Mouse (Mus musculus) heart, embryonic 15.5 days (tissue): ENCODE results near the gene Gns. TPM values are rescaled to one million over a fixed set of nuclear protein-coding genes. Genes with fewer than 3 reads are reported as not detected.
A peak's percentile ranks its signal among the peaks of the same experiment; 100 is the strongest.

Source experiments
- ATAC-seq: fragments of 200-750 bp; cut with Nextera tagmentation; replicated peaks from 2 replicates; pipeline ENCODE4 v1.8.0; 2017; ENCODE audit warnings: low read depth, moderate TSS enrichment; ENCODE audit not compliant: insufficient number of reproducible peaks, insufficient read depth, low FRiP score
- H3K27ac ChIP-seq: fragments of 300-500 bp; sonication (generic); 2 replicates; pipeline ENCODE4 v1.5.1; 2015; ENCODE audit warnings: mild to moderate bottlenecking, inconsistent platforms
- H3K27me3 ChIP-seq: fragments of 300-500 bp; sonication (generic); 2 replicates; pipeline ENCODE4 v1.6.1; 2015; ENCODE audit warnings: inconsistent platforms
- H3K36me3 ChIP-seq: fragments of 300-500 bp; sonication (generic); 2 replicates; pipeline ENCODE4 v1.6.1; 2015; ENCODE audit warnings: mild to moderate bottlenecking, inconsistent platforms
- H3K4me1 ChIP-seq: fragments of 300-500 bp; sonication (generic); replicated peaks from 2 replicates; pipeline ENCODE4 v1.6.1; 2015; ENCODE audit warnings: inconsistent platforms
- H3K4me2 ChIP-seq: fragments of 300-500 bp; sonication (generic); 2 replicates; pipeline ENCODE4 v1.6.1; 2015; ENCODE audit warnings: inconsistent platforms, mild to moderate bottlenecking, moderate library complexity
- H3K4me3 ChIP-seq: fragments of 300-500 bp; sonication (generic); 2 replicates; pipeline ENCODE4 v1.5.1; 2015; ENCODE audit warnings: mild to moderate bottlenecking, inconsistent platforms
- H3K9ac ChIP-seq: fragments of 300-500 bp; sonication (generic); 2 replicates; pipeline ENCODE4 v1.6.1; 2015; ENCODE audit warnings: mild to moderate bottlenecking, inconsistent platforms
- H3K9me3 ChIP-seq: fragments of 300-500 bp; sonication (generic); replicated peaks from 2 replicates; pipeline ENCODE4 v1.6.1; 2016; ENCODE audit warnings: inconsistent platforms
- WGBS: fragments of 180-500 bp; shearing (Covaris S2); methylation state at CpG from one replicate; pipeline ENCODE4 v1.1.7; 2015; ENCODE audit warnings: mixed read lengths; 5-methylcytosine and 5-hydroxymethylcytosine counted together
- polyA plus RNA-seq: library from polyadenylated mRNA; unstranded; fragments of >200 nt; fragmentation: Nextera tagmentation; extraction: Ambion mirVana; gene quantifications from 2 replicates; pipeline ENCODE4 v1.2.1, GENCODE M21; 2015

Gns gene
- polyA plus RNA-seq, 1 experiment from 2014 or later, result 28.6 TPM

DNA sequence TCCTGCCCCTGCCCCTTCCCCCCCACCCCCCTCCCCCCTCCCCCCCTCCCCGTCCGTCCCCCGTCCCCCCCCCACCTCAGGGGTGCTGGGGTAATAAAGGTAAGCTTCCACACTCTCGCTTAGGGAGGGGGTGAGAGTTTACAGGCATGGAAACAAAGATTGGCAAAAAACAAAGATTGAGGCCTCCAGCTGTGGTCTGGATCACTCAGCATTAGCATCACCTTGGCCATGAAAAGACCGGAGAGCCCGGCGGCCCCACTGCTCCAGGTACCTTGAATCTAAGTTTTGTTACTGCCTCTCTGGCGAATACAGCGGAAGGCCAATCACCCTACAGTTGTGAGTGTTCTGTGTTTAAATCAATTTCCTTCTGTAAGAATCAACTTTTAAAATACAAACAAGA is 39.1 kb downstream of the Gns start:
- no peak for ATAC-seq
- Histone ChIP-seq H3K27me3 (no peaks in the 10 kb centered on the region), H3K4me3 (no peak overlapping the region), H3K27ac (no peak overlapping the region), H3K36me3 (no peaks in the 10 kb centered on the region), H3K4me1 (no peaks in the 10 kb centered on the region), H3K9ac (no peak overlapping the region), H3K9me3 (no peaks in the 10 kb centered on the region), H3K4me2 (no peak overlapping the region)
- WGBS, result 76% methylated on average over 5 of the region's 9 CpGs

DNA sequence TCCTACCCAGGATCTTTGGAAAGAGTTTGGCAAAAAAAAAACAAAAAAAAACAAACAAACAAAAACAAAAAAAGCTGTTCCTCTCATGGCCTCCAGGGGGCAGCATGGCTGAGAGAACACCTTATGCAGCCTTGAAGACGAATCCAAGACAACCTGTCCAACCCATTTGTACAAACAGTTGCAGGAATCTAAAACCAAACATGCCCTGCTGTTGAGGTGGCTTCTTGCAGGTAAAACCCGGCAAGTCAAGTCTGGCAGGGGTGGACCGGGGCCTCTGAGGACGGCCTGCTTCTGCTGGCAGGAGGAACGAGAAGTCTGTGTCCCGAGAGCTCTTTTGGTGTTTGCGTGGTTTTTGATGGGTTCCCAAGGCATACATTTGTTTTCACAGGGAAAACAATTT is 44.8 kb downstream of the Gns start:
- Histone ChIP-seq H3K9ac (no peak overlapping the region), H3K4me3 (no peak overlapping the region), H3K4me1 (no peaks in the 10 kb centered on the region), H3K27me3 (no peaks in the 10 kb centered on the region), H3K27ac (no peak overlapping the region), H3K36me3 (peaks cover 20% of the 10 kb centered on the region), H3K4me2 (no peak overlapping the region), H3K9me3 (no peaks in the 10 kb centered on the region)
- 68% methylated on average over 7 of the region's 7 CpGs for WGBS
- ATAC-seq, result no peak

DNA sequence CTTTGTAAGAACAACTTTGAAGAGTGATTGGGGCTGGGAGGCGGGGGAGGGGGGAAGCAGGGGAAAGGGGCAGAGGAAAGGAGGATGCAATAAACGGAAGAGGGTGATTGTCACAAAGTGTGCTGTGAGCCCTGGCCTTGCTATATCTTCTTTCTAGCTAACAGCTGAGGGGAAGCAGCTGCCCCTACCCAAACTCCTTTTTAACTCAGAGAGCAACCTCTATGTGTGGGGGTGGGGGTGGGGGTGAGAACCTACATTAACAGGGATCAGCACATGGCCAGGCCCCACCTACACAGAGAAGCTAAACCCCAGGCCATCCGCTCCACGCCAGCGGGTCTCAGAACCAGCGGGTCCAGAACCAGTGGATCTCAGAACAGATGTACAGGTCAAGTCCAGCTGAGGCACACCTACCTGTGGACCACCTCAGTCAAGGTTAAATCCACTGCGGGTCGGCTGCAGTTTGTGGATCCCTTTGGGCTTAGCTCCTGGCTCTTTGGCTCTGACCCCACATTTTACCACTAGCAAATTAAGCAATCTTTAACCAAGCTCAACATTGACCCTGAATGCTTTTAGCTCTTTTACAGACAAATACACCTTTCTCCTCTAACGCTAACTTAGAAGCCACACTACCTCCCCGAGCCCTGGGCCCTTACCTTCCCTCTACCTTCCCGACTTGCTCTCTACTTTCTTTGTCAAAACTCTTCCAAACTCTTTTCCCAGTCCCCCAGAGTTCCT is 47.0 kb downstream of the Gns start:
- Histone ChIP-seq H3K27ac (no peak overlapping the region), H3K4me1 (no peaks in the 10 kb centered on the region; the same call in 1 of the 2 replicates), H3K4me2 (no peak overlapping the region), H3K9me3 (no peaks in the 10 kb centered on the region), H3K9ac (no peak overlapping the region), H3K4me3 (no peak overlapping the region), H3K27me3 (no peaks in the 10 kb centered on the region), H3K36me3 (peaks cover 32% of the 10 kb centered on the region)
- ATAC-seq, result no peak
- WGBS, result 84% methylated on average over 11 of the region's 11 CpGs

DNA sequence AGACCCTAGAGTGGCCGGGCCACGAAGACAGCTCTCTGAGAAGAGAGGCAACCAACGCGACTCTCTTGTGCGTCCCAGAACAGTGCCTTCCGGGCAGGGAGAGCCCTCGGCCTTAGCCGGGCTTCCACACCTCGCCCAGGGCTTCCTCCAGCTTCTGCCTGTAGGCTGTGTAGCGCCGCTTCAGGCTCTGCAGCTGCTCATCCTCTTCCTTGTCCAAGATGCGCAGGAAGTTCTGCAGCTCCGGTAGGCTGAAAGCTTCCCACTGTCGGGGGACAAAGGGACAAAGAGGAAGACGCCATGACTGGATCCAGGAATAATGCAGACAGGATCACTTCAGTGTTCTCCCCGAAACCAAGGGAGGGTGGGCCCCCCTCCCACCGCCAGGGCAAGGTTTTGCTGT is 47.9 kb downstream of the Gns start:
- no peak overlapping the region for H3K27ac ChIP-seq
- WGBS, result 86% methylated on average over 17 of the region's 17 CpGs
- H3K9me3 ChIP-seq, result no peaks in the 10 kb centered on the region
- H3K4me1 ChIP-seq, result no peaks in the 10 kb centered on the region; the same call in 1 of the 2 replicates
- ATAC-seq, result no peak
- H3K4me2 ChIP-seq, result no peak overlapping the region
- H3K27me3 ChIP-seq, result no peaks in the 10 kb centered on the region
- no peak overlapping the region for H3K4me3 ChIP-seq
- H3K9ac ChIP-seq, result no peak overlapping the region
- H3K36me3 ChIP-seq, result peaks cover 32% of the 10 kb centered on the region

DNA sequence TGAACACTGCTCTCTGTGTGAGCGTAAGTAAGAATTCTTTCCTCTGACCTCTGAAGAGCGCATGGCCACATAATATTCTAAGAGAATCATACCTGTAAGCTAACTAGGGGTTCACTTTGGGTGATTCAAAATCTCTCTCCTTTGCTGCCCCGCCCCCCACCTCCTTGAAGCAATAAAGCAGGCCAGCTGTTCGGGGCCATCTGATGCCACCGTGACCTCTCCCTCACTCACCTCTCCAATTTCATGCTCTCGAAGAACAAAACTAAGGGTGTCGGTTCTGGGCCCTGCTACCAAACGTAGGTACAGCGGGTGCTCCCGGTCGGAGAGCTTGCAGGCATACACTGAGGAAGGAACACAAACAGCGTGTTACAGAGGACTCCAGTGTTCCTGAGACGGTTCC is 49.2 kb downstream of the Gns start:
- 84% methylated on average over 13 of the region's 13 CpGs for whole genome bisulfite sequencing
- no peaks in the 10 kb centered on the region for H3K27me3 ChIP-seq
- H3K9me3 ChIP-seq, result no peaks in the 10 kb centered on the region

DNA sequence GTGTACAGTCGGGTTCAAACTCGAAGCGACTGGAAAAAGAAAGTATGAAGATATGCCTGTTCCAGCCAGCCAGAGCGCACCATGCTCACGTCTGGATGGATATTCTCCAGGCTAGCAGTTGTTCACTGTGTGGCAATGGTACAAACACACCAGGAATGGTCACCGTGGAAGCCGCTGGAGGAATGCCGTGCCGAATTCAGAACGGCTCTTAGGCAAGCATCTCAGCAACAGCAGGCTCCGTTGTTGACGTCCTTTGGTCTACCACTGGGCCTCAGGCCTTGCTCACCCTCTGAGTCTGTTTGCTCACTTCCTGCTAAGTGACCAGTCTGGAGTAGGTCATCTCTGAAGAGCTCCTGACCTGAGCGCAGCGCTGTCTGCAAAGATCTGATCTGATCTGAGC is 53.9 kb downstream of the Gns start:
- Histone ChIP-seq H3K4me2 (no peak overlapping the region), H3K27me3 (no peaks in the 10 kb centered on the region), H3K36me3 (peaks cover 13% of the 10 kb centered on the region; the same call in 1 of the 2 replicates), H3K9ac (no peak overlapping the region), H3K4me1 (peaks cover 51% of the 10 kb centered on the region), H3K27ac (no peak overlapping the region), H3K4me3 (no peak overlapping the region), H3K9me3 (no peaks in the 10 kb centered on the region)
- ATAC-seq, result no peak
- WGBS, result 84% methylated on average over 14 of the region's 14 CpGs

More for the DNA sequence above, 49.2 kb downstream of the Gns start:
- H3K27ac ChIP-seq, result no peak overlapping the region
- no peak for ATAC-seq
- H3K9ac ChIP-seq, result no peak overlapping the region
- no peak overlapping the region for H3K4me3 ChIP-seq
- peaks cover 4% of the 10 kb centered on the region for H3K4me1 ChIP-seq
- peaks cover 32% of the 10 kb centered on the region for H3K36me3 ChIP-seq
- no peak overlapping the region for H3K4me2 ChIP-seq

DNA sequence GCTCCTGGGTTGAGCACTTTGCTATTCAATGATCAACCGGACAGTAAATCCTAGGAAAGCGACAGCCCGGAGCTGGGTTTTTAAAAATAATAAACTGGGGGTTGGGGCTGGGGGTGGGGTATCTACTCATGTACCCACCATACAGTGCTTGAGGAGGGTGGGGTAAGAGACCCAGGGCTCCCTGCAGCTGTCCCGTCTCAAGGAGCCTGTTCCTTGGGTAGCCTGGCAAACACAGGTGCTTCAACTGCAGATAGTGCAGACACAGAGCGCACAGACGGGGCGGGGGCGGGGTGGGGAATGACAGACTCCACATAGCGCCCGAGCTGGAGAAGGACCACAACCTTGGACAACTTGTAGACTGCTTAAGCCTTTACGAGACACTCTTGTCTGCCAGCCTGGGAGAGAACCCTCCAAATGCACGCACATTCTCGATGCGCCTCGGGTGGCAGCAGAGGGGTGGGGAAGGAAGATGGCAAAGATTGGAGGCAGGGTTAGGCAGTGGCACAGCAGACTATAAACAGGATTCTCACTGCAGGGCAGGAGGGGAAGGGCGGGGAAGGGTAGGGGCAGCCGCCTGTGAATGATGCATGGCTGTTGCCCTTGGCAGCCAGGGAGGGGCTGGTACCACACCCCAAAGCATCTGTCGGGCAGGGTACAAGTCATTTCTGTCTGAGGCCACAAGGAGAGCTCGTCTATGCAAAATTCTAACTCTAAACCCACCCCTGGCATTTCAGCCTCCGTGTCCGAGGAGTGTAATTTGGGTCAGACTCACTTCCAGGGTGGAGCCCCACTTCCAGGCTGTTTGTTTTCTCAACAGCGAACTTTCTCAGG is 55.0 kb downstream of the Gns start:
- no peaks in the 10 kb centered on the region for H3K9me3 ChIP-seq
- H3K9ac ChIP-seq, result no peak overlapping the region
- no peaks in the 10 kb centered on the region for H3K27me3 ChIP-seq
- no peak overlapping the region for H3K4me2 ChIP-seq
- H3K36me3 ChIP-seq, result peaks cover 10% of the 10 kb centered on the region; the same call in 1 of the 2 replicates
- no peak overlapping the region for H3K4me3 ChIP-seq
- ATAC-seq, result peak; percentile 7; the same call in 1 of the 2 replicates
- H3K4me1 ChIP-seq, result peaks cover 58% of the 10 kb centered on the region
- 45% methylated on average over 22 of the region's 22 CpGs for WGBS
- H3K27ac ChIP-seq, result 0 out of 2 replicates have a peak overlapping the region, but pooled peaks have one; percentile 41

DNA sequence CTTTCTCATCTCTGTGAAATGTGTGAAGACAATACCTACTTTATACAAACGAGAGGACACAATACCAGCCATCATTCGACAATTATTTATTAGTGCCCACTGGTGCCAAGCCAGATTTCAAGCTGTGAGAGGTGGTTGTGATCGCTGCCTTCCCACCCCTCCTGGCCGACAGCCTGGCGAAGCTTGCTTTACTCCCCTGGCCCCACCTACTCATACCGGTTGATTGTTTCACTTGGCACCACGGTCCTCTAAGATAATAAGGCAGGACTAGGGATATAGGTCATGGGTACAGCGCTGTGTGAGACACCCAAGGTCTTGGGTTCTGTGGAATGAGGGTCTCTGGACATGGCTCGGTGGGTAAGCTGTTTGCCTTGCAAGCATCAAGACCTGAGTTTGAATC is 56.1 kb downstream of the Gns start:
- no peak overlapping the region for H3K4me2 ChIP-seq

DNA sequence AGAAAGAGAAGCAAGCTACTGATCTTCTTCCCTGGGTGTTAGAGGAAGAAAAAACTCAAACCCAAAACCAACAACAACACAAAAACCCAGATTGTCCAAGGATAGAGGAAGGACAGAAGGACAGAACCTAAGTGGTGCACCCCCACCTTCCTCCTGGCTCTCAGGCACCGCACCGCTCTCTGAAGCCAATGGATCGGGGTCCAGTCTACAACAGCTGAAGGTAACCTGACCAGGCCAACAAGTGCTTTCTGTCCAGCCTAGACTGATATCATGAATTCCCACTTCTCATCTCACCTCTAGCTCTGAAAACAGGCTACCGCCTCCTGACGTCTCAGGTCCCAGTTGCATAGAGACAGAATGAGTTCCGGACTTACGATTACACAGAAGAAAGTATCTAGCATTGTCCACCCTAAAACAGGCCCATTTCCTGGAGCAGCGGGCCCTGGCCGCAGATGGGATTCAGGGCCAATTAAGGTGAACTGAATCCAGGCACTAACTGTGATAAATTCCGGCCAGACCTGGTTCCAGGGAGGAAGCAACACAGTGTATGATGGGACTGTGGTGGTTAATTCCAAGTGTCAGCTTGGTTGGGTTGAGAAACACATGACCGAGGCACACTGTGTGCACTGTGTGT is 56.9 kb downstream of the Gns start:
- H3K27ac ChIP-seq, result 0 out of 2 replicates have a peak overlapping the region, but pooled peaks have one; percentile 1
- no peak for ATAC-seq

More for the DNA sequence above, 56.1 kb downstream of the Gns start:
- H3K9ac ChIP-seq, result no peak overlapping the region
- 0 out of 2 replicates have a peak overlapping the region, but pooled peaks have one; percentile 41 for H3K27ac ChIP-seq
- no peaks in the 10 kb centered on the region for H3K27me3 ChIP-seq
- no peaks in the 10 kb centered on the region for H3K9me3 ChIP-seq
- peaks cover under 1% of the 10 kb centered on the region; the same call in 1 of the 2 replicates for H3K36me3 ChIP-seq
- WGBS, result 39% methylated on average over 9 of the region's 9 CpGs
- no peak overlapping the region for H3K4me3 ChIP-seq
- 0 out of 2 replicates have a peak, but pooled peaks have one; percentile 30 for ATAC-seq
- peaks cover 70% of the 10 kb centered on the region for H3K4me1 ChIP-seq

DNA sequence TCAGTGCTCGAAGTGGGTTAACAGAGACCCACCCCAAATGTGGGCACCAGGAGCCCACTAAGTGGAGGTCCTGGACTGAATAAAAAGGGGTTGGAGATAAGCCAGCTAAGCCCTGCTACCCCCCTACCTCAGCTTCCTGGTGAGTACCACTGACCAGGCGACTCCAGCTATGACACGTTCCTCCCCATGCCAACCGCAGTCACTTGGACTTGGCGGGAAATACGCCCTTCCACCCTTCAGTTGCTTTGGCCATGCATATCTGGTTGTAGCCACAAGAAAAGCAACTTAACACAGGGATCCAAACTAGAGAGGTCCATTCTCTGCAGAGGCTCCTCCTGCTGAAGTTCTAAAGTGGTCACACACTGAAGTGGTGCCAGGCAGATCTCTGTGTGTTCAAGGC is 57.4 kb downstream of the Gns start:
- H3K9me3 ChIP-seq, result no peaks in the 10 kb centered on the region
- WGBS, result 79% methylated on average over 6 of the region's 6 CpGs
- H3K4me3 ChIP-seq, result no peak overlapping the region
- no peaks in the 10 kb centered on the region for H3K36me3 ChIP-seq
- no peak overlapping the region for H3K9ac ChIP-seq
- no peak for ATAC-seq
- 0 out of 2 replicates have a peak overlapping the region, but pooled peaks have one; percentile 41 for H3K27ac ChIP-seq
- no peaks in the 10 kb centered on the region for H3K27me3 ChIP-seq
- H3K4me1 ChIP-seq, result peaks cover 82% of the 10 kb centered on the region
- no peak overlapping the region for H3K4me2 ChIP-seq

More for the DNA sequence above, 56.9 kb downstream of the Gns start:
- no peak overlapping the region for H3K4me2 ChIP-seq
- H3K4me3 ChIP-seq, result no peak overlapping the region
- no peaks in the 10 kb centered on the region for H3K27me3 ChIP-seq
- 82% methylated on average over 11 of the region's 11 CpGs for WGBS
- peaks cover 77% of the 10 kb centered on the region for H3K4me1 ChIP-seq
- peak overlapping the region; percentile 11; the same call in 1 of the 2 replicates for H3K9ac ChIP-seq
- no peaks in the 10 kb centered on the region for H3K9me3 ChIP-seq
- no peaks in the 10 kb centered on the region for H3K36me3 ChIP-seq
